Mouse (Mus musculus) ES-E14 (cell line): ENCODE measurements around the gene Smyd2. TPM values are rescaled to one million over a fixed set of nuclear protein-coding genes. Genes with fewer than 3 reads are reported as not detected.

Experiments
- DNase-seq: peaks from one replicate; pipeline ENCODE4 v3.0.0-alpha.2; 2013; ENCODE audit warnings: low read depth, low spot score
- H3K27ac ChIP-seq: 2 replicates; pipeline ENCODE4 v1.5.1; 2012; ENCODE audit warnings: low read depth, mild to moderate bottlenecking, low read length, moderate library complexity, mixed read lengths; ENCODE audit not compliant: poor library complexity, insufficient read depth, severe bottlenecking
- H3K36me3 ChIP-seq: 2 replicates; pipeline ENCODE4 v1.6.1; 2012; ENCODE audit warnings: mild to moderate bottlenecking, low read length, moderate library complexity, mixed read lengths; ENCODE audit not compliant: control insufficient read depth, poor library complexity, insufficient read depth, severe bottlenecking
- H3K4me1 ChIP-seq, 2 experiments: fragments of 150-350 bp in 1 of 2; sonication (generic) in 1 of 2; 2 replicates each; pipeline ENCODE4 v1.6.1; 2012; ENCODE audit warnings: low read length in 2 of 2, mild to moderate bottlenecking in 1 of 2, mixed read lengths in 1 of 2; ENCODE audit not compliant: control insufficient read depth in 2 of 2, insufficient read depth in 2 of 2, poor library complexity in 1 of 2
- H3K4me3 ChIP-seq, 2 experiments: fragments of 150-350 bp in 1 of 2; sonication (generic) in 1 of 2; 2 replicates each; pipeline ENCODE4 v1.5.1; 2012; ENCODE audit warnings: low read length in 2 of 2, low read depth in 1 of 2, mild to moderate bottlenecking in 1 of 2, mixed read lengths in 1 of 2; ENCODE audit not compliant: insufficient read depth in 1 of 2, poor library complexity in 1 of 2, severe bottlenecking in 1 of 2
- H3K9ac ChIP-seq: 2 replicates; pipeline ENCODE4 v1.6.1; 2012; ENCODE audit warnings: low read depth, mild to moderate bottlenecking, low read length, mixed read lengths; ENCODE audit not compliant: poor library complexity, insufficient read depth, severe bottlenecking
- H3K9me3 ChIP-seq: fragments of 150-350 bp; sonication (generic); 2 replicates; pipeline ENCODE4 v1.6.1; 2012; ENCODE audit warnings: low read depth, mild to moderate bottlenecking, low read length; ENCODE audit not compliant: control insufficient read depth, insufficient read depth
- CHD2 ChIP-seq: IDR thresholded peaks from 2 replicates; pipeline ENCODE4 v1.6.1; 2014; ENCODE audit warnings: mild to moderate bottlenecking, low read depth, low read length, inconsistent platforms
- HCFC1 ChIP-seq: IDR thresholded peaks from 2 replicates; pipeline ENCODE4 v1.6.1; 2012; ENCODE audit warnings: low read length, inconsistent platforms, borderline replicate concordance; ENCODE audit not compliant: insufficient read depth
- MAFK ChIP-seq: IDR thresholded peaks from 2 replicates; pipeline ENCODE4 v1.6.1; 2014; ENCODE audit warnings: mild to moderate bottlenecking, low read depth, low read length, inconsistent platforms; ENCODE audit not compliant: insufficient read depth
- ZC3H11A ChIP-seq: IDR thresholded peaks from 2 replicates; pipeline ENCODE4 v1.6.1; 2012; ENCODE audit warnings: low read depth, mild to moderate bottlenecking, inconsistent platforms, low read length, borderline replicate concordance
- ZNF384 ChIP-seq: IDR thresholded peaks from 2 replicates; pipeline ENCODE4 v1.6.1; 2012; ENCODE audit warnings: low read depth, low read length, inconsistent platforms
- in situ Hi-C, 2 experiments: fragments of 600-800 bp; cut with MboI; formaldehyde crosslinking; loops; one replicate each; pipeline ENCODE4 v1.15.1; 2025; ENCODE audit warnings: low sequenced_read_pairs in 2 of 2, inconsistent platforms in 1 of 2; ENCODE audit not compliant: unreplicated experiment in 2 of 2
- total RNA-seq: library from RNA; depleted of rRNA; stranded (reverse); fragments of 300-350 nt; gene quantifications from 2 replicates; pipeline ENCODE4 v1.2.3, GENCODE M21; 2012

The Smyd2 gene
- total RNA-seq, 1 experiment, result 64.4 TPM

DNA sequence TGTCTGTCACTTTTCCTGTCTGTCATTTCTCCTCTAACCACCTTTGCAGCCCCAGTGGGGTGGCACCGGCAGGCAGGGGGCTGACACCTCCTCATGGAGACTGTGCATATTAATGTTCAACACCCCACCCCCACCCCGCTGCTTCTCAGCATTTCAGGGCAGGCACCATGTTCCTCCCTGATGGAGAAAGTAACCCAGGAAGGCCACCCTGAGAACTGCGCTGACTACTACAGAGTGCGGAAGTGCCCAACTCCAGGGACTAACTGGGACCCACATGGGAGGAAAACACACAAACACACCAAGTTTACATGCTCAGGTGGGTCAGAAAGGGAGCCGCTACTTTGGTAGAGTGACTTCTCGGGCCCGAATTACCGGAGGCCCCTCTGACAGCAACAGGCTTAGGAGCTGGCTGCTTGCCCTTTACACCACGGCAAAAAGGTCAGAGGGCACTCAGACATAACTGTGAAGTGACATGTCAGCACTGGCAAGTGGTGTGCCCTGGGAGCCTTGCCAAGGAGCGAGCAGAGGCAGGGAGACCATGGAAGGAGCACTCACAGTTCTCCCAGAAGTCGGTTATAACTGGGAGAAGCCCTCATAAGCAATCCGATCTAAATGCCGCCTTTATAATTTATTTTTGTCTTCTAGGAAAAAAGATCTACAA lies 11.3 kb downstream of the Smyd2 start:
- H3K9ac ChIP-seq, result no peak overlapping the region
- TF ChIP-seq CHD2, result no peak
- no peak for TF ChIP-seq HCFC1
- no peak for TF ChIP-seq ZC3H11A
- no peak for TF ChIP-seq MAFK
- TF ChIP-seq ZNF384, result no peak

GRCm38 (mm10) chr1:189903169-189903568 lies 19.0 kb downstream of the Smyd2 start:
- H3K9ac ChIP-seq, result no peak overlapping the region
- H3K4me3 ChIP-seq, result no peak overlapping the region
- no peak overlapping the region for H3K27ac ChIP-seq
- no peak for DNase-seq
- H3K9me3 ChIP-seq, result no peaks in the 10 kb centered on the region
- TF ChIP-seq ZNF384, result no peak
- no peak for TF ChIP-seq MAFK
- no peak for TF ChIP-seq HCFC1
- peaks cover 4% of the 10 kb centered on the region; the same call in 1 of the 2 replicates for H3K36me3 ChIP-seq
- H3K4me1 ChIP-seq, result peaks cover 0 to 5% of the 10 kb centered on the region in 2 experiments; a peak in 1 of 4 replicates
- in situ Hi-C loops, result no loop called here

More for the DNA sequence above, 11.3 kb downstream of the Smyd2 start:
- Histone ChIP-seq H3K4me1 (peaks cover 5 to 39% of the 10 kb centered on the region in 2 experiments; a peak in 3 of 4 replicates), H3K4me3 (no peak overlapping the region), H3K27ac (no peak overlapping the region), H3K9me3 (no peaks in the 10 kb centered on the region), H3K36me3 (0 out of 2 replicates have a peak, but pooled peaks cover 2% of the 10 kb centered on the region)
- no peak for DNase-seq
- in situ Hi-C loops, result no loop called here

DNA sequence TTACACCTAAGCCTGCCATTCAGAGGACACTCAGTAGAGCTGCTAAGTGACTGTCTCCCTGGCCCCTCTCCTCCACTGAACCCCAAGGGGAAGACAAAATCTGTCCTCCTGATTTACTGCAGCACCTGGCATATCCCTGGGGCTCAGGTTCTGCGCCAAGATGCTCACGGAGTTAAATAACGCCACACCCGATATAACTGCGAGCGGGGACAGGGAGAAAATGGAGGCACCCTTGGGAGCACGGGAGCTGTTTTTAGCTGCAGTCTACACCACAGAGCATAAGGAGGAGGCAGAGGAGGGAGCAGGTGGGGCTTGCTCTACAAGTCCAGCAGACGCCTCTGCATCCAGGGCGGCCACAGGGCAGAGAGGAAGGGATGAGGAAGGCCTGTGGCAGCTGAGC lies 19.8 kb downstream of the Smyd2 start:
- Histone ChIP-seq H3K4me3 (no peak overlapping the region), H3K27ac (no peak overlapping the region), H3K9ac (no peak overlapping the region), H3K36me3 (peaks cover 4% of the 10 kb centered on the region; the same call in 1 of the 2 replicates), H3K4me1 (peaks cover 0 to 3% of the 10 kb centered on the region in 2 experiments; a peak in 1 of 4 replicates), H3K9me3 (no peaks in the 10 kb centered on the region)
- TF ChIP-seq CHD2, result no peak
- no peak for TF ChIP-seq HCFC1
- TF ChIP-seq ZC3H11A, result no peak
- TF ChIP-seq MAFK, result no peak
- no peak for TF ChIP-seq ZNF384
- DNase-seq, result no peak
- in situ Hi-C loops, result no loop called here

- no peak for DNase-seq
- no peak for TF ChIP-seq ZNF384
- TF ChIP-seq HCFC1, result no peak
- TF ChIP-seq ZC3H11A, result no peak
- no peak for TF ChIP-seq MAFK
- TF ChIP-seq CHD2, result no peak
- H3K36me3 ChIP-seq, result peaks cover 16% of the 10 kb centered on the region
- no peaks in the 10 kb centered on the region for H3K9me3 ChIP-seq
- H3K4me3 ChIP-seq, result no peak overlapping the region
- H3K9ac ChIP-seq, result no peak overlapping the region
- no peak overlapping the region for H3K27ac ChIP-seq
- H3K4me1 ChIP-seq, result no peaks in the 10 kb centered on the region
- in situ Hi-C loops, result no loop called here
These were observed 22.6 kb downstream of the Smyd2 start for GRCm38 (mm10) chr1:189899526-189899925.

DNA sequence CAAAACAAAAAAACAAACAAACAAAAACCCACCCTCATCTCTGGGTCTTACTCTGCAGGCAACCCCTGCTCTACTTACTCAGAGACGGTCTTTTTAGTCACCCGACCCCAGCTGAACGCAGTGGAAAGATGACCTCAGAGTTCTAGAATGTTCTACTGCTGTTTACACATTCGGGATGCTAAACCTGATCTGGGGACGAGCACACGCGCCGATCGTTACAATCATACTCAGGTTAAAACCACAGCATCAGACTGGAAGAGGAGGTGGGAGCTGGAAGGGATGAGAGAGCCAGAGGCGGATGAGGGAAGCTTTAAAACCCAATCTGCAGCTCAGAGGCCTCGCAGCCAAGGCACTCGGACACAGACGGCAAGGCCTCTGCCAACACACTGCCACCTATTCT lies 23.5 kb downstream of the Smyd2 start:
- no peak overlapping the region for H3K4me3 ChIP-seq
- no peak overlapping the region for H3K27ac ChIP-seq
- H3K9me3 ChIP-seq, result no peaks in the 10 kb centered on the region
- H3K9ac ChIP-seq, result no peak overlapping the region
- DNase-seq, result no peak
- in situ Hi-C loops, result no loop called here
- TF ChIP-seq ZNF384 (no peak), CHD2 (no peak), HCFC1 (no peak), MAFK (no peak), ZC3H11A (no peak)
- no peaks in the 10 kb centered on the region for H3K4me1 ChIP-seq
- peaks cover 19% of the 10 kb centered on the region for H3K36me3 ChIP-seq
